Mouse (Mus musculus) limb, embryonic 15.5 days (tissue): ENCODE results near the gene Cysltr2. TPM values are rescaled to one million over a fixed set of nuclear protein-coding genes. Genes with fewer than 3 reads are reported as not detected.

ENCODE experiments used
- ATAC-seq: fragments of 200-750 bp; cut with Nextera tagmentation; 2 replicates; pipeline ENCODE4 v1.8.0; 2017; ENCODE audit warnings: low read depth, moderate TSS enrichment; ENCODE audit not compliant: insufficient number of reproducible peaks, low FRiP score, low TSS enrichment
- H3K27ac ChIP-seq: fragments of 300-500 bp; sonication (generic); 2 replicates; pipeline ENCODE4 v1.5.1; 2015; ENCODE audit warnings: moderate library complexity, mild to moderate bottlenecking, inconsistent platforms
- H3K27me3 ChIP-seq: fragments of 300-500 bp; sonication (generic); 2 replicates; pipeline ENCODE4 v1.6.1; 2015; ENCODE audit warnings: inconsistent platforms
- H3K36me3 ChIP-seq: fragments of 300-500 bp; sonication (generic); 2 replicates; pipeline ENCODE4 v1.6.1; 2015; ENCODE audit warnings: inconsistent platforms
- H3K4me1 ChIP-seq: fragments of 300-500 bp; sonication (generic); 2 replicates; pipeline ENCODE4 v1.6.1; 2015; ENCODE audit warnings: inconsistent platforms
- H3K4me2 ChIP-seq: fragments of 300-500 bp; sonication (generic); 2 replicates; pipeline ENCODE4 v1.6.1; 2015; ENCODE audit warnings: mild to moderate bottlenecking, inconsistent platforms
- H3K4me3 ChIP-seq: fragments of 300-500 bp; sonication (generic); 2 replicates; pipeline ENCODE4 v1.5.1; 2015; ENCODE audit warnings: mild to moderate bottlenecking, inconsistent platforms
- H3K9ac ChIP-seq: fragments of 300-500 bp; sonication (generic); 2 replicates; pipeline ENCODE4 v1.6.1; 2015; ENCODE audit warnings: inconsistent platforms
- H3K9me3 ChIP-seq: fragments of 300-500 bp; sonication (generic); 2 replicates; pipeline ENCODE4 v1.6.1; 2016; ENCODE audit warnings: inconsistent platforms
- WGBS: fragments of 180-500 bp; shearing (Covaris S2); methylation state at CpG from one replicate; pipeline ENCODE4 v1.1.7; 2015; 5-methylcytosine and 5-hydroxymethylcytosine counted together
- polyA plus RNA-seq: library from polyadenylated mRNA; unstranded; fragments of >200 nt; fragmentation: Nextera tagmentation; extraction: Ambion mirVana; gene quantifications from 2 replicates; pipeline ENCODE4 v1.2.1, GENCODE M21; 2015

Gene Cysltr2
- 0.21 and 0.22 TPM in 2 replicates for polyA plus RNA-seq

- 63% methylated on average over 6 of the region's 6 CpGs for WGBS
- ATAC-seq = no peak
- Histone ChIP-seq H3K9me3 (no peaks in the 10 kb centered on the region), H3K4me3 (no peak within 1 kb of the TSS), H3K27me3 (no peaks in the 10 kb centered on the region), H3K36me3 (no peaks in the 10 kb centered on the region), H3K9ac (no peak within 1 kb of the TSS), H3K27ac (no peak within 1 kb of the TSS), H3K4me1 (no peaks in the 10 kb centered on the region), H3K4me2 (no peak within 1 kb of the TSS)
These were observed at the start of gene Cysltr2 for GRCm38 (mm10) chr14:73048937-73049336. Gene Cysltr2, minus strand, starts transcription at chr14:73049114.

GRCm38 (mm10) chr14:73094802-73095550 is 46.1 kb upstream of the Cysltr2 start:
- no peak overlapping the region for H3K9ac ChIP-seq
- H3K4me1 ChIP-seq = no peaks in the 10 kb centered on the region
- no peak overlapping the region for H3K27ac ChIP-seq
- H3K27me3 ChIP-seq = peaks cover 8% of the 10 kb centered on the region; the same call in 1 of the 2 replicates
- WGBS = 29% methylated on average over 13 of the region's 13 CpGs
- H3K36me3 ChIP-seq = no peaks in the 10 kb centered on the region
- no peaks in the 10 kb centered on the region for H3K9me3 ChIP-seq
- no peak for ATAC-seq
- no peak overlapping the region for H3K4me3 ChIP-seq
- no peak overlapping the region for H3K4me2 ChIP-seq

- Histone ChIP-seq H3K9ac (no peak overlapping the region), H3K4me2 (no peak overlapping the region), H3K36me3 (no peaks in the 10 kb centered on the region), H3K27me3 (no peaks in the 10 kb centered on the region), H3K4me3 (no peak overlapping the region), H3K4me1 (no peaks in the 10 kb centered on the region), H3K27ac (no peak overlapping the region), H3K9me3 (no peaks in the 10 kb centered on the region)
- ATAC-seq = no peak
- WGBS = 87% methylated on average over 3 of the region's 3 CpGs
These were observed 44.0 kb upstream of the Cysltr2 start for GRCm38 (mm10) chr14:73092871-73093270.

GRCm38 (mm10) chr14:73088224-73088623 is 39.3 kb upstream of the Cysltr2 start:
- 91% methylated on average over 1 of the region's 1 CpGs for WGBS
- Histone ChIP-seq H3K9ac (no peak overlapping the region), H3K4me1 (no peaks in the 10 kb centered on the region), H3K4me2 (no peak overlapping the region), H3K4me3 (no peak overlapping the region), H3K27me3 (no peaks in the 10 kb centered on the region), H3K27ac (no peak overlapping the region), H3K9me3 (no peaks in the 10 kb centered on the region), H3K36me3 (no peaks in the 10 kb centered on the region)
- no peak for ATAC-seq

- no peak for ATAC-seq
These were observed 38.8 kb upstream of the Cysltr2 start for GRCm38 (mm10) chr14:73087746-73088145.

GRCm38 (mm10) chr14:73087247-73087646 is 38.3 kb upstream of the Cysltr2 start:
- H3K9ac ChIP-seq = no peak overlapping the region
- H3K4me3 ChIP-seq = no peak overlapping the region
- H3K27ac ChIP-seq = no peak overlapping the region
- H3K4me2 ChIP-seq = no peak overlapping the region
- 81% methylated on average over 5 of the region's 5 CpGs for WGBS
- no peaks in the 10 kb centered on the region for H3K9me3 ChIP-seq
- no peaks in the 10 kb centered on the region for H3K4me1 ChIP-seq
- H3K36me3 ChIP-seq = no peaks in the 10 kb centered on the region
- H3K27me3 ChIP-seq = no peaks in the 10 kb centered on the region
- no peak for ATAC-seq

More at GRCm38 (mm10) chr14:73087746-73088145, 38.8 kb upstream of the Cysltr2 start:
- WGBS = 81% methylated on average over 5 of the region's 5 CpGs
- H3K36me3 ChIP-seq = no peaks in the 10 kb centered on the region
- H3K9ac ChIP-seq = no peak overlapping the region
- H3K4me3 ChIP-seq = no peak overlapping the region
- no peaks in the 10 kb centered on the region for H3K9me3 ChIP-seq
- H3K27ac ChIP-seq = no peak overlapping the region
- H3K4me2 ChIP-seq = no peak overlapping the region
- H3K4me1 ChIP-seq = no peaks in the 10 kb centered on the region
- H3K27me3 ChIP-seq = no peaks in the 10 kb centered on the region

GRCm38 (mm10) chr14:73086425-73086824 is 37.5 kb upstream of the Cysltr2 start:
- ATAC-seq = no peak
- 70% methylated on average over 3 of the region's 3 CpGs for WGBS
- no peak overlapping the region for H3K9ac ChIP-seq

GRCm38 (mm10) chr14:73083563-73083962 is 34.6 kb upstream of the Cysltr2 start:
- 80% methylated on average over 2 of the region's 2 CpGs for WGBS
- Histone ChIP-seq H3K4me1 (no peaks in the 10 kb centered on the region), H3K4me3 (no peak overlapping the region), H3K27ac (no peak overlapping the region), H3K36me3 (no peaks in the 10 kb centered on the region), H3K4me2 (no peak overlapping the region), H3K9ac (no peak overlapping the region), H3K27me3 (no peaks in the 10 kb centered on the region), H3K9me3 (no peaks in the 10 kb centered on the region)
- ATAC-seq = no peak

More at GRCm38 (mm10) chr14:73086425-73086824, 37.5 kb upstream of the Cysltr2 start:
- Histone ChIP-seq H3K4me3 (no peak overlapping the region), H3K9me3 (no peaks in the 10 kb centered on the region), H3K36me3 (no peaks in the 10 kb centered on the region), H3K4me1 (no peaks in the 10 kb centered on the region), H3K4me2 (no peak overlapping the region), H3K27ac (no peak overlapping the region), H3K27me3 (no peaks in the 10 kb centered on the region)

- Histone ChIP-seq H3K4me1 (no peaks in the 10 kb centered on the region), H3K9me3 (no peaks in the 10 kb centered on the region), H3K36me3 (no peaks in the 10 kb centered on the region), H3K4me3 (no peak overlapping the region), H3K27me3 (no peaks in the 10 kb centered on the region), H3K4me2 (no peak overlapping the region), H3K9ac (no peak overlapping the region), H3K27ac (no peak overlapping the region)
- no peak for ATAC-seq
- 71% methylated on average over 7 of the region's 7 CpGs for WGBS
These were observed 15.5 kb upstream of the Cysltr2 start for GRCm38 (mm10) chr14:73064460-73064859.

- Histone ChIP-seq H3K27me3 (no peaks in the 10 kb centered on the region), H3K9ac (no peak overlapping the region), H3K4me1 (no peaks in the 10 kb centered on the region), H3K9me3 (no peaks in the 10 kb centered on the region), H3K36me3 (no peaks in the 10 kb centered on the region), H3K27ac (no peak overlapping the region), H3K4me3 (no peak overlapping the region), H3K4me2 (no peak overlapping the region)
- 82% methylated on average over 2 of the region's 2 CpGs for WGBS
- no peak for ATAC-seq
These were observed 9.8 kb upstream of the Cysltr2 start for GRCm38 (mm10) chr14:73058755-73059154.

GRCm38 (mm10) chr14:73057764-73058163 is 8.8 kb upstream of the Cysltr2 start:
- no peaks in the 10 kb centered on the region for H3K9me3 ChIP-seq
- no peaks in the 10 kb centered on the region for H3K27me3 ChIP-seq
- H3K4me1 ChIP-seq = no peaks in the 10 kb centered on the region
- H3K27ac ChIP-seq = no peak overlapping the region
- no peak overlapping the region for H3K4me3 ChIP-seq
- WGBS = 77% methylated on average over 10 of the region's 10 CpGs
- no peak overlapping the region for H3K4me2 ChIP-seq
- no peak overlapping the region for H3K9ac ChIP-seq
- ATAC-seq = no peak
- H3K36me3 ChIP-seq = no peaks in the 10 kb centered on the region

- no peaks in the 10 kb centered on the region for H3K4me1 ChIP-seq
- H3K4me2 ChIP-seq = no peak overlapping the region
- H3K27ac ChIP-seq = no peak overlapping the region
- H3K4me3 ChIP-seq = no peak overlapping the region
- WGBS = 92% methylated on average over 6 of the region's 6 CpGs
- no peaks in the 10 kb centered on the region for H3K27me3 ChIP-seq
- no peaks in the 10 kb centered on the region for H3K9me3 ChIP-seq
- ATAC-seq = no peak
- no peak overlapping the region for H3K9ac ChIP-seq
- H3K36me3 ChIP-seq = no peaks in the 10 kb centered on the region
These were observed 7.9 kb upstream of the Cysltr2 start for GRCm38 (mm10) chr14:73056813-73057212.
